Mouse (Mus musculus): ENCODE data around the gene Gm45261.

DNA sequence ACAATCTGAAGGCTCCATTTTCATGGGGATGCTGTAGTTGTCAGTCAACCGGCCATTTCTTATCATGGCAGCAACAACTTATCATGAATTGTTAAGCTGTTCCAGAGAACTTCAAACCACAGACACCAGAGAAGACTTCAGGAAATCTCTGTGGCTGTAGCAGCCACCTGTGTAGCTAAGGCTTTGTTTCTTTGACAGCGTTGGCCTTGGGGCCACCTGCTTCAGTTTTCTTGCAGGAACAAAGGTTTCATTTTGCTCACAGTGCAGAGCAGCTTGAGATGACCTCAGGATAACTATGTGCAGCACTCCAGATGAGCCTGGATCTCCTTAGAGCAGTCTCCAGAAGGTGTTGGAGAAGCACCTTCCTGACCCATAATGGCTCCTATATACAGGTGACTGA lies 48.7 kb downstream of the Gm45261 start:
- TF ChIP-seq CTCF (IDR thresholded peaks at IDR 0.05; ENCODE audit: borderline replicate concordance, extremely low read depth, insufficient read depth, insufficient read length) (no peak), POLR2A (IDR thresholded peaks at IDR 0.05; ENCODE audit: borderline replicate concordance, extremely low read depth, insufficient read depth, insufficient read length, poor library complexity, severe bottlenecking) (no peak)

Data from brain, embryonic 14.5 days (tissue).